Mouse (Mus musculus) G1E (cell line): ENCODE measurements at regions not wholly inside any gene's neighbourhood (a gene's known extent, or its start where the extent isn't known, plus 50 kb on each side); places are given as distances from the start of the nearest gene placed in this dataset.

Source experiments
- ATAC-seq: 2 replicates; pipeline ENCODE4 v1.8.0; 2016; ENCODE audit warnings: mild to moderate bottlenecking; ENCODE audit not compliant: insufficient number of reproducible peaks, poor library complexity, low FRiP score, severe bottlenecking; ENCODE audit errors: extremely low read depth
- DNase-seq: peaks from one replicate; pipeline ENCODE4 v3.0.0; 2012; ENCODE audit warnings: low spot score
- H3K27me3 ChIP-seq: 2 replicates; pipeline ENCODE4 v1.6.1; 2012; ENCODE audit warnings: mild to moderate bottlenecking, low read length, inconsistent platforms; ENCODE audit not compliant: insufficient read depth
- H3K36me3 ChIP-seq: replicated peaks from 2 replicates; pipeline ENCODE3; 2012; ENCODE audit warnings: mild to moderate bottlenecking, inconsistent platforms
- H3K4me1 ChIP-seq: 2 replicates; pipeline ENCODE4 v1.6.1; 2012; ENCODE audit warnings: low read depth, low read length, inconsistent platforms, mixed read lengths; ENCODE audit not compliant: insufficient read depth
- H3K4me3 ChIP-seq: 2 replicates; pipeline ENCODE4 v1.5.1; 2012; ENCODE audit warnings: low read depth, mild to moderate bottlenecking, inconsistent platforms, low read length, moderate library complexity, mixed read lengths
- H3K9me3 ChIP-seq: replicated peaks from 2 replicates; pipeline ENCODE4 v1.6.1; 2012; ENCODE audit warnings: inconsistent platforms
- CTCF ChIP-seq: IDR thresholded peaks from 2 replicates; pipeline ENCODE4 v1.5.1; 2012; ENCODE audit warnings: low read depth, low read length, inconsistent platforms, mixed read lengths
- GATA1 ChIP-seq: IDR thresholded peaks from 2 replicates; pipeline ENCODE4 v1.6.1; 2012; ENCODE audit warnings: borderline replicate concordance, low read length, inconsistent platforms, mixed read lengths
- GATA2 ChIP-seq: IDR thresholded peaks from 2 replicates; pipeline ENCODE4 v1.6.1; 2012; ENCODE audit warnings: low read depth, low read length, inconsistent platforms, borderline replicate concordance
- POLR2AphosphoS5 ChIP-seq: IDR thresholded peaks from 2 replicates; pipeline ENCODE4 v1.6.1; 2012; ENCODE audit warnings: low read depth, low read length, inconsistent platforms; ENCODE audit not compliant: insufficient replicate concordance
- TAL1 ChIP-seq: conservative IDR thresholded peaks from 2 replicates; pipeline ENCODE4 v1.6.1; 2012; ENCODE audit warnings: low read depth, low read length, inconsistent platforms, mixed read lengths

DNA sequence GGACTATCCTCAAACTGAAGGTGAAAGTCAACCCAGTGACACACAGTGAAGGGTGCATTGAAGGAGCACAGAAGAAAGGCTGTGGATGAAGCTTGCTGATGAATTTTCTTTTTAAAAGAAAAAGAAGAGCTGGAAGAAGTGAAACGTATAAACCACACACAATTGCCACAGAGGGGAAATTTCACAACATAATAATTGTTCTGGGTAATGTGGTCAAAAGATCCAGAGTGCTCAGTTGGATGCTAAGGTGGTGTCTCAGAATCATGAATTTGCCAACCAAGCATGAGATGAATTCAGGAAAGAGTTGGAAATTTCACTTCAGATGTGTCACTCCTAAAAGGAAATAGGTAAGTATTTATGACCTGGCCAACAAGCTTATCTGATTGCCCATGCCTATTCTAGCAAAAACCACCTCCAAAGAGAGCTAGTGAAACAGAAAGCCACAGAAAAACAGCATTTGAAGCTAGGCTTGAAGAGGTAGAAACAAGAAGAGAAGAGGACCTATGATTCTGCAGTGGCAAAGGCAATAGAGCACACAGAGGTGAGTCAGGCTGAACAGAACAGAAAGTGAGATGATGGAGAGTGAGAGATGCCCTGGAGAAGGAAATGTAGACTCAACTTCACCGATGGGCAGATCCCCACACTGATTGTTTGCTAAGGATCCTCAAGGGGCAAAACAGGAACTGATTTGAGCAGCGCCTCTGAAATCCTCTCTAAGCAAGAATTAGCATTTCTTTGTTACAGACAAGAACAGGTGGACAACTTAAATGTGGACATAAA lies 922.7 kb downstream of the Pla2g4a start:
- no peak for TF ChIP-seq CTCF
- no peak for TF ChIP-seq GATA1
- TF ChIP-seq GATA2, result no peak
- TF ChIP-seq TAL1, result no peak
- TF ChIP-seq POLR2AphosphoS5, result no peak
- H3K9me3 ChIP-seq, result no peaks in the 10 kb centered on the region; the same call in 1 of the 2 replicates
- no peak for ATAC-seq

DNA sequence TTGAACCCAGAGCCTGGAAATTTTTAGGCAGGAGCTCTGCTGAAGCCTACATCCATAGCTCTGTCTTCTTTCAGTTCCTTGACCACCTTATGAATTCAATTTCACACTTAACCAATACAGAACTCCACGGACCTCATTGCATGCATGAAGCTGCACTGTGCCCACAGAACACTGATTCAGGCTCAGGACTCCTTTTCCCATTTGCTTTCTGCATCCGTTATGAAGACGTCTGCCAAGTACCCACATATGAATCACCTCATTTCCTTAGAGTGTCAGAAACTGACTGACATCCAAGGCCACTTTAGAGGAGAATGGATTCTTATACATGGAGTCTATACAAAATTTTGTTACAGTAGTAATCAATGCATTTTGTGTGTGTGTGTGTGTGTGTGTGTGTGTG lies 932.8 kb downstream of the Pla2g4a start:
- Histone ChIP-seq H3K27me3 (no peaks in the 10 kb centered on the region), H3K4me1 (no peaks in the 10 kb centered on the region), H3K36me3 (no peaks in the 10 kb centered on the region), H3K4me3 (no peak overlapping the region), H3K9me3 (peaks cover 5% of the 10 kb centered on the region; the same call in 1 of the 2 replicates)
- DNase-seq (no peak), ATAC-seq (no peak)
- no peak for TF ChIP-seq GATA1

More for the DNA sequence above, 922.7 kb downstream of the Pla2g4a start:
- Histone ChIP-seq H3K4me3 (no peak overlapping the region), H3K27me3 (no peaks in the 10 kb centered on the region), H3K36me3 (no peaks in the 10 kb centered on the region), H3K4me1 (no peaks in the 10 kb centered on the region)
- DNase-seq, result no peak

DNA sequence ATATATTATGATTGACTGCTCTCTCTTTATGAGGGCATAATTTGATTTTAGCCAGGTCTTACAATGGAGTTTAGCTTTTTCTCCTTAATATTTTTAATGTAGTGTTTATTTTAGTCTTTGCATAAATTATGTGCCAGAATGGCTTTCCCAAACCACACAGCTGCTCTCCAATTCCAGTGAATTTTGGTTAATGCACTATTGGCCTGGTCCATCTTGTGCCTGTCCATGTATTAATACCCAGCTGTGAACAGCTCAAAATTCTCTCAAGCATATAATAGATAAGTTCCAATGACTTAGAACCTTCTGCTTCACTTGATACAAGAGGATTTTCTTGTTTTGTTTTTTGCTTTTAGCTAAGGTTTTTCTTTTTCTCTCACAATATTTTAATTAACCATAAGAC lies 939.4 kb downstream of the Pla2g4a start:
- no peak for DNase-seq
- TF ChIP-seq GATA1 (no peak), GATA2 (no peak), POLR2AphosphoS5 (no peak), TAL1 (no peak)
- no peaks in the 10 kb centered on the region for H3K27me3 ChIP-seq
- H3K4me3 ChIP-seq, result no peak overlapping the region
- no peaks in the 10 kb centered on the region for H3K4me1 ChIP-seq
- no peaks in the 10 kb centered on the region for H3K9me3 ChIP-seq
- no peak for ATAC-seq
- no peaks in the 10 kb centered on the region for H3K36me3 ChIP-seq

DNA sequence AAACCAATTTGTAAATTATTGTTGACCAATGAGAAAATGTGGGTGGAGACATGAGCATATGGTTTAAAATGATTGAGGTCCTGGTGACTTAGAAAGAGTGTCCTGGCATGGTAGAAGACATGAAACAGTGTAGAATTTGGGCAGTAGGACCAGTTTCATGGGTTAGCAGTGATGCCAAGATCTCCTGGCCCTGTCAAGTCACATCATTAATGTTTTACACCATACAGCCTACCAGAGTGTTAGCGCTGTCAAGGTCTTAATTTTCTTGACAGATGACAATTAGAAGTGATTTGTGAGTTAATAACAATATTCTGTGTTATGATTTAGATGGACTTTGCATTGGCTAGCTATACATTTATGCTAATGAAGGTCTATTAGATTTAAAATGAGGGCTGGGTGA lies 939.8 kb downstream of the Pla2g4a start:
- no peaks in the 10 kb centered on the region for H3K36me3 ChIP-seq
- DNase-seq, result no peak
- TF ChIP-seq GATA1 (no peak), POLR2AphosphoS5 (no peak), TAL1 (no peak), CTCF (no peak)
- no peaks in the 10 kb centered on the region for H3K27me3 ChIP-seq
- H3K9me3 ChIP-seq, result no peaks in the 10 kb centered on the region
- no peaks in the 10 kb centered on the region for H3K4me1 ChIP-seq
- no peak for ATAC-seq
- no peak overlapping the region for H3K4me3 ChIP-seq

DNA sequence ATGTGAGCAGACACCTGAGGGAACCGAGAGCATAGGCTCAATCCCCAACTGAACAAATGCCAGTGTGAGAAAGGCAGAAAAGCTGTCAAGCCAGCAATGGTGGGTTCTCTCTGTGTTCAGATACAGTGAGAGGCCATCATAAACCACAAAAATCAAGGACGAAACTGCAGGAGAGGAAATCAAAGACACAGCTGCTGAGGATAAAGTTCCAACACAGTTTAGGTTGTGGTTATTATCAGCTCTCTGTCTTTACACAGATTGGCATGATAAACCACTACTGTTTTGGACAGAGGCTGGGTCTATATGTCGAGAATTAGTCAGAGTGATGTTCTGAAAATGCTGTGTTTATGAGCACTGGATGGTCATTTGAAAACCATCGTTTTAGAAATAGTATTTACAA lies 946.5 kb downstream of the Pla2g4a start:
- no peak; the same call in 1 of the 2 replicates for ATAC-seq
- no peak for TF ChIP-seq CTCF
- TF ChIP-seq GATA1, result no peak
- no peak for TF ChIP-seq TAL1
- TF ChIP-seq GATA2, result no peak
- TF ChIP-seq POLR2AphosphoS5, result no peak

DNA sequence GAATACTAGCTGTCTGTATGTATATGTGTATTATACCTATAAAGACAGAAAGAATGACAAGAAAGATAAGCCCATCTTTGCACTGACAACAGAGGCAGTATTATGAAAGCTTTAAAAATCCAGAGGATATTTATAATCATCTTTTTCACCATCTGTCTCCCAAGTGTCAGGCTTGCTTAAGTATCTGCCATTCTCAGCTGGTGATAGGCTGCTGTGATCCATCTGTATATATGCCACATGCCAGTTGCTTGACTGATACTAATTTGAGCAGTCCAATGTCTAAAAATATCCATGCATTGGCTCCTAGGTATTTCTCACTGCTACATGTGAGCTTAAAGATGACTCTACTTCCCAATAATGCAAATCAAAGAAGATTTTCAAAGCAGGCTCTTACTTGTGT lies 950.3 kb downstream of the Pla2g4a start:
- ATAC-seq (no peak), DNase-seq (no peak)
- H3K4me3 ChIP-seq, result no peak overlapping the region
- no peaks in the 10 kb centered on the region for H3K36me3 ChIP-seq
- no peaks in the 10 kb centered on the region for H3K4me1 ChIP-seq
- TF ChIP-seq POLR2AphosphoS5 (no peak), TAL1 (no peak), CTCF (no peak), GATA2 (no peak), GATA1 (no peak)
- peaks cover 2% of the 10 kb centered on the region; the same call in 1 of the 2 replicates for H3K9me3 ChIP-seq
- no peaks in the 10 kb centered on the region for H3K27me3 ChIP-seq

More for the DNA sequence above, 946.5 kb downstream of the Pla2g4a start:
- Histone ChIP-seq H3K9me3 (no peaks in the 10 kb centered on the region), H3K4me1 (no peaks in the 10 kb centered on the region), H3K4me3 (no peak overlapping the region), H3K27me3 (no peaks in the 10 kb centered on the region), H3K36me3 (no peaks in the 10 kb centered on the region)
- DNase-seq, result no peak

DNA sequence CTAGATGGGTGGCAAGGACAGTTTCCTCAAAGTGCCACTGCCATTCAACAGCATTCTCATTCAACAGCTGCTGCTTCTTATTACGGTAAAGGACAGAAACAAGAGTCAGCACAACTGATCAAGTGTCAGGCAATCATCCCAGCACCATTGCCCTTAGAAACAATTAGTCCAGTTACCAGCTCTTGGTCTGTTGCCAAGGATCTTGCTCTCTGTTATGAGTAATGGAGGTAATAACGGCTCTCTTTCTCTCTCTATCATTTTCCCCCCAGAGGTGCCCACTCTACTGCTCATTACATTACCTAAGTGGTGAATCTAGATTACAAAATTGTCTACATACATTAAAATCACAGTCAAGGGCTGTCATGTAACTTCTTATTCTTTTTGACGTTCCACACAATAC lies 961.0 kb downstream of the Pla2g4a start:
- no peaks in the 10 kb centered on the region for H3K27me3 ChIP-seq
- no peak for DNase-seq
- H3K4me1 ChIP-seq, result no peaks in the 10 kb centered on the region
- no peak for TF ChIP-seq CTCF
- TF ChIP-seq TAL1, result no peak
- TF ChIP-seq POLR2AphosphoS5, result no peak
- no peak for TF ChIP-seq GATA1
- TF ChIP-seq GATA2, result no peak
- H3K9me3 ChIP-seq, result no peaks in the 10 kb centered on the region
- no peak for ATAC-seq
- H3K4me3 ChIP-seq, result no peak overlapping the region
- H3K36me3 ChIP-seq, result no peaks in the 10 kb centered on the region
